Mouse (Mus musculus): ENCODE results near the gene Psen2. TPM values are rescaled to one million over a fixed set of nuclear protein-coding genes. Genes with fewer than 3 reads are reported as not detected.

Psen2 gene
- total and polyA plus RNA-seq, 3 experiments = 11.6 to 30.5 (median 13.1) TPM

DNA sequence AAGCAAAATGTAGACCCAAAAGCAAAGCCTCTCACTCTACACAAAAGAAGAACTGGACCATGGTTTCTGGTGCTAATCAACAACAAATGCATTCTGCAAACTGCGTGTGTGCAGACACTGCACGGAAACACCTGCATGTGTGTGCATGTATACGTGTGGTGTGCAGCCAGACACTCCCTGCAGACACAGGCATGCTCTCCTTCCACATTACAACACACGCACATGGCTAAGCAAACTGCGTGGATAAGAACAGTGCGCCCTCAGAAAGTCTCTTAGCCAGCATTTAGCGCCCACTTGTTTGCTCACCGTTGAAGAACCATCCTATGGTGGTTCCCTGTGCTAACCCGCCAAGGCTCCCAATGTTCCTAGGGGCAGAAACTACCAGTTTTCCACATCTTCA, 69.2 kb downstream of the Psen2 start:
- WGBS = 69% methylated on average over 9 of the region's 9 CpGs
- Histone ChIP-seq H3K79me2 (replicated peaks; ENCODE audit: control insufficient read depth, insufficient read depth, low read length) (no peaks in the 10 kb centered on the region), H3K4me1 (ENCODE audit: control insufficient read depth, insufficient read depth, low read length) (no peaks in the 10 kb centered on the region; the same call in 1 of the 2 replicates), H3K27me3 (ENCODE audit: control insufficient read depth, insufficient read depth, low read length) (no peaks in the 10 kb centered on the region), H3K4me3 (peak overlapping the region; percentile 85), H3K27ac (peak overlapping the region; percentile 84), H3K9ac (ENCODE audit: low read depth, low read length) (peak overlapping the region; percentile 74), H3K36me3 (ENCODE audit: control insufficient read depth, insufficient read depth, low read length) (no peaks in the 10 kb centered on the region)
- no peak for DNase-seq
- TF ChIP-seq POLR2A (IDR thresholded peaks at IDR 0.05; ENCODE audit: insufficient read depth, low read depth, low read length) (no peak), EP300 (IDR thresholded peaks at IDR 0.05; ENCODE audit: insufficient read depth, low read depth, low read length) (no peak), CTCF (IDR thresholded peaks at IDR 0.05) (no peak)
- intact Hi-C loops (cut with DNase I) = loop anchor here (2.0 kb wide), 1 partner anchor 19 kb away; no protein-coding TSS in a partner anchor

DNA sequence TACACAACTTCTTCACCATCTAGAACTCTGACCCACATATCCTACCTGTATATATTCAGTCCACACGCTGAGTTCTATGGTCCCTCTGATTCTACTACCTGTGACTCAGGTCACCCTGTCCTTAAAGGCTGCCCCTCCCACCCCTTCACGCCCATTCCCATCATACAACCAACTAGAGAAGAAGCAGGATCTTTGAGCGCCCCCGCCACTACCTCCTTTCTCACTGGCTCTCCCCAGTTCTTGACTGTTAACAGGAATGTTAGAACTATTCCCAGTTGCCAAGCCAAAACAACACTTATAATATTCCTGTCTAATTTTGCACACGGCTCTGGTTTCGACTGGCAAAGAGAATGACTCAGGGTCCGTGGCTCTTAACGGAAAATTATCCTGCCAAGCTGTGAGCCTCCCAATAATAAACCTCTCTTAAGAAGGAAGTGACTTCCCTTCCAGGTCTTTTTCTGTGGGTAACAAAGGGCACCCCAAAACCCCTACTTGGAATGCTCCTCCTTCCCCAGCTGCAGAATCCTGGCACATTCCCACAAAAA, 69.8 kb downstream of the Psen2 start:
- Histone ChIP-seq H3K36me3 (ENCODE audit: control insufficient read depth, insufficient read depth, low read length) (no peaks in the 10 kb centered on the region), H3K9ac (ENCODE audit: low read depth, low read length) (peak overlapping the region; percentile 54), H3K27ac (peak overlapping the region; percentile 84), H3K4me3 (peak overlapping the region; percentile 85), H3K79me2 (replicated peaks; ENCODE audit: control insufficient read depth, insufficient read depth, low read length) (no peaks in the 10 kb centered on the region), H3K27me3 (ENCODE audit: control insufficient read depth, insufficient read depth, low read length) (no peaks in the 10 kb centered on the region), H3K4me1 (ENCODE audit: control insufficient read depth, insufficient read depth, low read length) (peaks cover 2% of the 10 kb centered on the region)
- WGBS = 35% methylated on average over 8 of the region's 8 CpGs
- DNase-seq = peak in 1 of 2 experiments; percentile 16
- TF ChIP-seq POLR2A (IDR thresholded peaks at IDR 0.05; ENCODE audit: insufficient read depth, low read depth, low read length) (no peak), EP300 (IDR thresholded peaks at IDR 0.05; ENCODE audit: insufficient read depth, low read depth, low read length) (no peak), CTCF (IDR thresholded peaks at IDR 0.05) (no peak)
- intact Hi-C loops (cut with DNase I) = no loop called here

DNA sequence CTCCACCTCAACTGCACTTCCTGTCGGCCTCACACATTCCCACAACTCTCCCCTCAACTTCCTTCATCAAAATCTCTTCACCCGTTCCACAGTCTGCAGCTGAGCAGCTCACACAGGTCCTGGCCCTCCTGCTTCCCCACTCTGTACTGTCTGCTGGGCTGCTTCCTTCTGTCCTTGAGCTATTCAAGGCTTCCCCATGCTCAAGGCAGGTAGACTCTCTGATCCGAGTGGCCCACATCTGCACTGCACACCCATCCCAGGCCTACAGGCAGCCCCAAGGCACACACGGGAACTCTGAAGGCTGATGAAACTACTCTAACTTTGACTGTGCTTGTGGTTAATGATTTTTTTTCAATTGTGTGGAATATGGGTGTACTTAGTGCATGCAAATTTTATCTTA, 70.4 kb downstream of the Psen2 start:
- no peaks in the 10 kb centered on the region for H3K79me2 ChIP-seq (replicated peaks; ENCODE audit: control insufficient read depth, insufficient read depth, low read length)
- peaks cover 2% of the 10 kb centered on the region for H3K4me1 ChIP-seq (ENCODE audit: control insufficient read depth, insufficient read depth, low read length)
- no peaks in the 10 kb centered on the region for H3K36me3 ChIP-seq (ENCODE audit: control insufficient read depth, insufficient read depth, low read length)
- peak overlapping the region; percentile 84 for H3K27ac ChIP-seq
- H3K9ac ChIP-seq (ENCODE audit: low read depth, low read length) = peak overlapping the region; percentile 70
- TF ChIP-seq POLR2A (IDR thresholded peaks at IDR 0.05; ENCODE audit: insufficient read depth, low read depth, low read length) (no peak), EP300 (IDR thresholded peaks at IDR 0.05; ENCODE audit: insufficient read depth, low read depth, low read length) (0 out of 2 replicates have a peak, but pooled peaks have one; percentile 7), CTCF (IDR thresholded peaks at IDR 0.05) (no peak)
- intact Hi-C loops (cut with DNase I) = no loop called here
- H3K4me3 ChIP-seq = peak overlapping the region; percentile 85
- WGBS = 28% methylated on average over 4 of the region's 4 CpGs
- DNase-seq = peak in 1 of 2 experiments; percentile 23
- H3K27me3 ChIP-seq (ENCODE audit: control insufficient read depth, insufficient read depth, low read length) = no peaks in the 10 kb centered on the region

DNA sequence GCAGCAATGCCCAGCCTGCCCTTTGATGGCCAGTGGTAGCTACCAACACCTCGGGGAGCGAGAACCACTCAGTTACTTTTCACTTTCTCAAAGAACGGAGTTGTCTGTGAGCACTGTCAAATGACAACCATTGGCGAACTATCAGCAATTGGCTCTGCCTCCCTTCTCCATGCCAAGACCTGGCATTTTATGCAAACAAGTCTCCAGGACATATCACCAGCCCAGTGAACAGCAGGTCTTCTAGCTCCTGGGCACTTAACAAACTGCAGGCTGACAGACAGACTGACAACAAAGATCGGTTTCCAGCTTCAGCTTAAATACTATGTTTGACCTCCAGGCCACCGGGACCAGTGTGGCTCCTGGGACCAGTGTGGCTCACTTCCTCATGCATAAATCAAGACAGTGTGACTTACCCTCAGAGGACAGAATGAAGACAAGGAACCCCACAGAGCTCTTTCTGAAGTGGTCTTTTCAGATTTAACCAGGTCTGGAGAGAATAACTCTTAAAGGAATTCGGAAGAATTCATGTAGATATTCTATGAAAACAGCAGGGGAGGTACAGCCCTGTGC, 71.5 kb downstream of the Psen2 start:
- no peaks in the 10 kb centered on the region for H3K27me3 ChIP-seq (ENCODE audit: control insufficient read depth, insufficient read depth, low read length)
- 48% methylated on average over 7 of the region's 7 CpGs for WGBS
- H3K36me3 ChIP-seq (ENCODE audit: control insufficient read depth, insufficient read depth, low read length) = peaks cover 3% of the 10 kb centered on the region; the same call in 1 of the 2 replicates
- H3K9ac ChIP-seq (ENCODE audit: low read depth, low read length) = peak overlapping the region; percentile 70
- H3K4me3 ChIP-seq = peak overlapping the region; percentile 32
- peaks cover 3% of the 10 kb centered on the region for H3K4me1 ChIP-seq (ENCODE audit: control insufficient read depth, insufficient read depth, low read length)
- no peaks in the 10 kb centered on the region for H3K79me2 ChIP-seq (replicated peaks; ENCODE audit: control insufficient read depth, insufficient read depth, low read length)
- DNase-seq = peak; percentile 30 to 35
- TF ChIP-seq EP300 (IDR thresholded peaks at IDR 0.05; ENCODE audit: insufficient read depth, low read depth, low read length) (0 out of 2 replicates have a peak, but pooled peaks have one; percentile 12), POLR2A (IDR thresholded peaks at IDR 0.05; ENCODE audit: insufficient read depth, low read depth, low read length) (no peak)
- intact Hi-C loops (cut with DNase I) = no loop called here
- peak overlapping the region; percentile 84 for H3K27ac ChIP-seq

DNA sequence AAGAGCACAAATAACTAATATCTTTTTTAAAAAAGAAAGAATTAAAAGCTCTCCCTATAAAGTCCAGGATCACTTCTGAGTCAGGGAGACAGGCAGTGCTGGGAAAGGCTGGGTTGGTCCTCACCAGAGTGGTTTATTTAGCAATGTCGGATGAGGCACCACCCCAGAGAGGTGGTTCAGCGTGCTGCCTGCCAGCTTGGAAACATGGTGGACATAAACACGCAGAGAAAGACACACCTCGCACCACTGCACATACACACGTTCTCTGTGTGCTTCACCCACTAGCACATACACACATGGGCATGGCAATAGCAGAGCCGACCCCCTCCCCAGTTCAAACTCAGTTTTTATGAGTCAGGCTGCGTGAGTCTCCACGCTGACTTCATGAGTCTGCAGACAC, 72.1 kb downstream of the Psen2 start:
- Histone ChIP-seq H3K36me3 (ENCODE audit: control insufficient read depth, insufficient read depth, low read length) (peaks cover 3% of the 10 kb centered on the region; the same call in 1 of the 2 replicates), H3K27ac (peak overlapping the region; percentile 84), H3K79me2 (replicated peaks; ENCODE audit: control insufficient read depth, insufficient read depth, low read length) (no peaks in the 10 kb centered on the region), H3K4me3 (peak overlapping the region; percentile 32), H3K9ac (ENCODE audit: low read depth, low read length) (peak overlapping the region; percentile 64), H3K4me1 (ENCODE audit: control insufficient read depth, insufficient read depth, low read length) (peaks cover 3% of the 10 kb centered on the region), H3K27me3 (ENCODE audit: control insufficient read depth, insufficient read depth, low read length) (no peaks in the 10 kb centered on the region)
- intact Hi-C loops (cut with DNase I) = no loop called here
- DNase-seq = no peak
- 53% methylated on average over 8 of the region's 8 CpGs for WGBS
- TF ChIP-seq CTCF (IDR thresholded peaks at IDR 0.05) = no peak
- TF ChIP-seq POLR2A (IDR thresholded peaks at IDR 0.05; ENCODE audit: insufficient read depth, low read depth, low read length) = no peak
- TF ChIP-seq EP300 (IDR thresholded peaks at IDR 0.05; ENCODE audit: insufficient read depth, low read depth, low read length) = no peak

DNA sequence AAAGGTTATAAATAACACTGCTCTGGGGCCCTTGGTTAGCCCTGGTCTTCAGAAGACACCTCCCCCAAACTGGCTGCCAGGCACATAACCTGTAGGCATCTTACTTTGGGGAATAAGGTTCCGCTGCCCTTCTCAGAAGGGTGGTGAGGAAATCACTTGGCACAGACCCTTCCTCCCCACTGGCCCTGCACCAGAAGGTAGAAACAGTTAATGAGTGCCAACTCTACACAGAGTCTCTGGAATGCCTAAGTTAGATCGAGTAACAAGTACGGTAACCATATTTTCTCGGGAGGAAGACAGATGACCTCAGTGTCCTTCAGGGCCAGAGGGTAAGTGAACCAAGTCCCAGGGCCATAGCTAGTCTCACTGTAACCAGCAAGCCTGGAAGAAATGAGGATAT, 74.3 kb downstream of the Psen2 start:
- Histone ChIP-seq H3K27ac (peak overlapping the region; percentile 84), H3K9ac (ENCODE audit: low read depth, low read length) (peak overlapping the region; percentile 28; the same call in 1 of the 2 replicates), H3K4me1 (ENCODE audit: control insufficient read depth, insufficient read depth, low read length) (peaks cover 5% of the 10 kb centered on the region; the same call in 1 of the 2 replicates), H3K36me3 (ENCODE audit: control insufficient read depth, insufficient read depth, low read length) (peaks cover 3% of the 10 kb centered on the region; the same call in 1 of the 2 replicates), H3K79me2 (replicated peaks; ENCODE audit: control insufficient read depth, insufficient read depth, low read length) (no peaks in the 10 kb centered on the region), H3K4me3 (no peak overlapping the region; the same call in 1 of the 2 replicates), H3K27me3 (ENCODE audit: control insufficient read depth, insufficient read depth, low read length) (no peaks in the 10 kb centered on the region)
- peak in 1 of 2 experiments; percentile 42 for DNase-seq
- WGBS = 64% methylated on average over 4 of the region's 4 CpGs
- TF ChIP-seq CTCF (IDR thresholded peaks at IDR 0.05) = no peak
- no peak for TF ChIP-seq POLR2A (IDR thresholded peaks at IDR 0.05; ENCODE audit: insufficient read depth, low read depth, low read length)
- TF ChIP-seq EP300 (IDR thresholded peaks at IDR 0.05; ENCODE audit: insufficient read depth, low read depth, low read length) = no peak
- intact Hi-C loops (cut with DNase I) = no loop called here

All from heart, adult 2 months (tissue).